Mouse (Mus musculus) left cerebral cortex, adult 8-10 months (tissue): ENCODE results near the gene Dleu7. TPM values are rescaled to one million over a fixed set of nuclear protein-coding genes. Genes with fewer than 3 reads are reported as not detected.

Source experiments
- DNase-seq, 2 experiments: peaks; one replicate each; pipeline ENCODE4 v3.0.0; 2022; ENCODE audit warnings: low spot score in 2 of 2
- total RNA-seq, 4 experiments: library from RNA; stranded (reverse); gene quantifications; 2 replicates each; pipeline ENCODE4 v1.2.4; 2022

Dleu7 gene
- 1 to 10 TPM; 6.2 to 8.1 (median 7.2) TPM for total RNA-seq

- DNase-seq: peak; percentile 8
Observed at GRCm38 (mm10) chr14:62292488-62293339, at the start of gene Dleu7, which contains the start of gene Rnaseh2b. Gene Dleu7, minus strand, starts transcription at chr14:62293047. Gene Rnaseh2b, plus strand, starts transcription at chr14:62292589.

DNA sequence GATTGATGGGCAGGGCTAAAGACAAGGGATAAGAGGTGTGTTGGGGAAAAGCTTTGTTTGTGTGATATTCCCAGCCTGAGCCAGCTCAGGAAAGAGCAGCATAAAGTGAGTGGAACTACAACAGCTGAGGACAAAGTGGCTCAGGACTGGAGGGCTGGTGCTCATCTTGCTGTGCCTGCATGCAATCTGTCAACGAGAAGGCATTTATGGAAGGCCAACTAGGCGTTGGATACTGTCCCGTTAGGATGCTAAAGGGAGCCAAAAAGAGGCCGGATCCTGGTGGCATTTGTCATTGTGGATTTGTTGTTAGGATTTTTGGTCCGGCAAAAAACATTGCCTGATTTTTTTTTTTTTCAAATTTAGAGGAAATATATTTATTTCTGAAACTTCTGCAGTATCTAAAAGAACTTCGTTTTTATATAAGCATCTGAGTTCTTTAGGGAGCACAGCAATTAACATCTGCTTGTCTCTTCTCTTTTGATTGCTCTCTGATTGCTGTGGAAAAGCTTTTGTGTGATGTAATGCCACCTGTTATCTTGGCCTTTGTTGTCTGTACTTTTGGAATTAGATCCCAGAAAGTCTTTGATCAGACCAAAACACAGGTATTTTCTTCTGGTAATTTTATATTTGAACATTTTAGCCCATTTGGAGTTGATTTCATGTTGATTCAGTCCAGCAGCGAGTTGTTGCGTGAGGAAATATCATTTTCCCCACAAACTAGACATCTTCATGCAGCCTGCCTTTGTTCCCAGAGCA is 49.2 kb upstream of the Dleu7 start:
- DNase-seq: no peak

DNA sequence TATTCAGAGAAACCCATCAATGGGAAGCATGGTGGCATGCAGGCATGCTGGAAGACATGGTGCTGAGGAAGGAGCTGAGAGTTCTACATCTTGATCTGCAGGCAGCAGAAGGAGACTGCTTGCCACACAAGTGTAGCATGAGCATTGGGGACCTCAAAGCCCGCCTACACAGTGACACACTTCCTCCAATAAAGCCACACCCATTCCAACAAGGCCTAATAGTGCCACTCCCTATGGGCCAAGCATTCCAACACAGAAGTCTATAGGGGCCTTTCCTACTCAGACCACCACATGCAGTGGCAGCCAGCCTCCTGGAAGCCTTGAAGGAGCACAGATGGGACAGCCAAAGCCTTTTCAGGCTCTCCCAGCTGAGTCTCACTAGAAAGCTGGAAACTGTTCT is 46.3 kb upstream of the Dleu7 start:
- DNase-seq: no peak

DNA sequence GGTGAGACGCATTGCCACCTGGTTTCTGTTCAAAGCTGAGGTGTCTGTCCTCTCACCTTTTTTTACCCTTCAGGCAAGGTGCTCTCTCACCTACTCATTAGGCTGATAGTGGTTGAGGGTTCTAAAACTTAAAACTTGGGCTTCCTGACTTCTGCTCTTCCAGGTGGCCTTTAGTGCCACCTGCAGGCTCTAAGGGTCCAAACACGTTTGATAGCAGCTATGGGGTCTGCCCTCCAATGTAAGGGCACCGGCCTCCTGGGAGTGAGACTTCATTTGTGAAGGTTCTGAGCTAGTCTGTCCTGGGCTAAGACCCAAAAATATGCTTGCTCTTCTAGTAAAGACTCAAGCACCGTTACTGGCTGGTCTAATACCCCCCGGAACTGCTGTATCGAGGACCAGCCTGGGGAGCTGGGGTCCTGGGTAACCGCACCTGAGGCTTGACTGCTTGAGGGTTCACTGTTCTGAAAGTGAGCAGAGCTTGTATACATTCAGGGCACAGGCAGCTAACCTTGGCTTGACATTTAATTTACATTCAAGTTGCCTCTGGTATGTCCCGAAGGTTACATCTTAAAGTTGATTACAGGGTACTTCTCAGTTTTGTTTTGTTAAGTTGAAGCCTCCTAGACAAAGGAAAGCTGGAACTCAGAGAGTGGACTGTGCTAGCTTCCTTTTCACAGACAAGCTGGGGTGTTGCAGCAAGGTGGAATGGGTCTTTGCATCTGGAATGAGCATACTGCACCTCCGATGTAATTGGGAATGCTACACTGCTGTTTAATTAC is 41.3 kb upstream of the Dleu7 start:
- DNase-seq: no peak

DNA sequence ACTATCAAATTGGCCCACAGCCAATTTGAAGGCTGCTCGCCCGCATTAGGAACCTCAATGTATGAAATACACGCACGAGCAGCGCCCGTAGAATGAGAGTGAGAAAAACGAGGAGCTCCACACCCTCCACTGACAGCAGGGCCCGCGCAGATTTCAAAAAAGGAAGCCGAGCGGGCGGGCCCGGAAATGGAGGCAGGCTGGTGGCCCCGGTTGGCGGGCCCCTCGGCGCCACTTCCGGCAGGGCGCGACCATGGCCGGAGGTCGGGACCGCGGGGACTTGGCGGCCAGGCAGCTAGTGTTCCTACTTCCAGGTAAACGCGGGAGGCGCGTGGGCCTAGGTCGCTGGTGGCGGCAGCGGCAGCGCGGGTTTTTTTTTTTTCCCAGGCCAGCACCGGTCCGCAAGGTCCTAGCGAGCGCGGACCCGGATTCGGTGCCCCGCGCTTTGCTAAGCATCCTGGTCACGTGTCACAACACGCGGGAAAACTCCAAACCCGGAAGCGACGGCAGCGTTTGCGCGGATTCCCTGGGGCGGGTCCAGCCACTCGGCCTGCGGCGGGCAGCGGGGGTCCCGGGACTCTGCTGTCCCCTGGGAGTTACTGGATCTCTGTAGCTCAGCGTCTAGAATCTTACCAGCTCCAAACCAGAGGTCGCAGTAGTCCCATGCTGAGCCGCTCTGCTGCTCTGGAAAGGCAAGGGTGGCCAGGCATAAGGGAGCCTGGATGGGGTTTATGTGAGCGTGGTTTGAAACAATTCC is 39.2 kb upstream of the Dleu7 start:
- peak; percentile 72 to 76 for DNase-seq

- no peak for DNase-seq
Observed at GRCm38 (mm10) chr14:62331457-62331856, 38.6 kb upstream of the Dleu7 start.

GRCm38 (mm10) chr14:62329631-62330030 is 36.8 kb upstream of the Dleu7 start:
- DNase-seq: no peak

DNA sequence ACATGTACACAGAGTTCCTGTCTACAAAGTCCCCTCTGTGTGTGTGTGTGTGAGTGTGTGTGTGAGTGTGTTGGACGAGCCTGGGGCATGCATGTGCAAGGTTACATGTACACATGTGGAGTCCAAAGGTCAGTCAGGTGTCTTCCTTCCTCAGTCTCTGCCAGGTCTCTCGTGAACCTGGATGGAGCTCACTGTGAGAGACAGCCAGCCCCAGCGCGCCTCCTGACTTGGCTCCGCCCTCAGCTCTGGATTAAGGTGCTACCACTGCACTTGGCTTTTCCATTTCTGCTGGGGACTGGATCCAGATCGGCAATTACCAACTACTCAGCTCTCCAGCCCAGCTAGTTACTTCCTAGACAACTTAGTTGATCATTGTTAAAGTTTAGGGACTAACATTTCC is 35.8 kb upstream of the Dleu7 start:
- DNase-seq: no peak

DNA sequence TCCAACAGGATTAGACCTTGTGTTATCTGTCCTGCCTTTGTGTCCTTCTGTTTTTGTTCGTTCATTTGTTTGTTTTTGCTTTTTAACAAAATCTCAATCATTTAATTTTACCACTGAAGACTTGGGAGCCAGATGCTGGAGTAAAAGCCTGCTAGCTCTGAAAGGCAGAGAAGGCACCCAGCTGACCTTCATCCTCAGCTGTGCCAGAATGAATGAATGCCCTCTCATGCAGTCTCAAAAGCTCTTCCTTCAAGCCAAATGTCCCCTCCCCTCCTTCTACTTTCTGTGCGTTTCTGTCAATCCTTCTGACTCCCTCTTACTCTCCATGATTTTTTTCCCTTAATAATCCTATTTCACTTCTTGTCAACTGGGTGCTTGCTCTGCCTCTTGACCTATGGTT is 34.3 kb upstream of the Dleu7 start:
- DNase-seq: no peak

- no peak for DNase-seq
Observed at GRCm38 (mm10) chr14:62326026-62326425, 33.2 kb upstream of the Dleu7 start.

- DNase-seq: no peak
Observed at GRCm38 (mm10) chr14:62324943-62325342, 32.1 kb upstream of the Dleu7 start.

GRCm38 (mm10) chr14:62323457-62323856 is 30.6 kb upstream of the Dleu7 start:
- no peak for DNase-seq

GRCm38 (mm10) chr14:62322581-62323344 is 29.9 kb upstream of the Dleu7 start:
- no peak for DNase-seq

- no peak for DNase-seq
Observed at GRCm38 (mm10) chr14:62311672-62312071, 18.8 kb upstream of the Dleu7 start.

DNA sequence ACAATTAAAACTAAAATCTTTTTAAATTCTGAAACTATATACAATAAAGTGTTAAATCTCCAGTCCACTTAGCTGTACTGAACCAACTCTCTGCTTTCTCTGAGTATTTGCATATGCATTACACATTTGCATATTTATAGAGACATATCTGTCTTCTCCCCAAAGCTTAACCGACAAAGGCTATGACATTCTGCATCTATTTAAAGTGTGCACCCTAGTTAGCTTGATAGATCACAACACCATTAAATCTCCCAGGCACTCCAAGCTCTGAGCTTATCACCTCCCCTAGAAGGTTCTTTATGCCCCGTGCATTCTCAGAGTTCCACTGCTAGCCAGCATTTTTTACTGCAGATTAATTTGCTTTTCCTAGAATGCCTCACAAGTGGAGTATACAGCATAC is 16.2 kb upstream of the Dleu7 start:
- DNase-seq: no peak

- DNase-seq: no peak
Observed at GRCm38 (mm10) chr14:62307555-62307954, 14.7 kb upstream of the Dleu7 start.

DNA sequence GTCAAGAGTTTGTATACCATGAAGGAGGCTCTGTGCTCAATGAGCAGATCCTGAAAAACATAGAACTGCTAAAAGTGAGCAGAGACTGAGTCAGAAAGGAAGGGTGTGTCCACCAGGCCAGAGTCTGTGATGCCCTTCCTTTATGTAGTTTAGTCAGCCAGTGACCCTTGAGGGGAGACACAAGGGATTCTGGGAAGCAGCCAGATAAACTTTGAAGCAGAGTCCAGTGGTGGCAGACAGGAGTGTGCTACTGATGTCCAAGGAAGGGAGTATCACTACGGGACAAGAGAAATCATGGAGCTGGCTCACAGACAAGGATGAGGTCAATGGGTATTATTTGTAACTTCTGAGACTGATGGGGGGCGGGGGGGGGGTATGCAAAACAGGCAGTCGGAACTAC is 7.2 kb upstream of the Dleu7 start:
- no peak for DNase-seq

DNA sequence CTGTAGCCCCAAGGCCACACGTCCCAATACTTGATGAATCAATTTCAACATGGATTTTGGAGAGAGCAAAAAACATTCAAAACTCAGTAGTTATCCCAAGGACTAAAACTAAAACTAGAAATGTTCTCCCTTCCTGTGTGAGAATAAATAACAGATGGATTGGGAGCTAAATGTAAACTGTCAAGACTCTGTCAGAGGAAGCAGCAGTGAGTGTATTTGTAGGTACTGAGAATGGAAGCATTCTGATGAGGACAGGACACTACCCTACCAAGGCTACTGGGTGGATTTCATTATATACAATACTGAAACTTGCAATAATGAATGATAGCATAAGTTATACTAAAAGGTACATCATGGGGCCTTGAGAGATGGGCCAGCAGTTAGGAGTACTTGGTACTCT is 6.0 kb upstream of the Dleu7 start:
- DNase-seq: no peak

DNA sequence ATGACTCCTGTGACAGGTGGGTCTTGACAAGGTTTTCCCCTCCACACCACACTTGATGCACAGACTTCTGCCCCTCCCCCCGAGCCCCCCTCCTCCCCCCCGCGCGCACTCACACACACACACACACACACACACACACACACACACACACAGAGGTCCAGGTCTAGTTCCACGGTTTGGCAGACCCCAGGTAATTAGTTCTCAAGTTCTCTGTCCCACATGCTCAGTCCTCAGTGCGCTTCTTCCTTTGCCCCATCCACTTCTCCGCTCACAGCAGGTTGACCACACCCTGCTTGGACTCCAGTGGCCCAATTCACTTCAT is 720 bp downstream of the Dleu7 start:
- DNase-seq: no peak

- DNase-seq: no peak
Observed at GRCm38 (mm10) chr14:62291406-62291987, 1.4 kb downstream of the Dleu7 start.
